Mouse (Mus musculus) lung, postnatal 0 days (tissue): ENCODE measurements around the gene Sh3pxd2a.

Source experiments
- CTCF ChIP-seq: IDR thresholded peaks from 2 replicates; pipeline ENCODE4 v1.5.1; 2016; ENCODE audit warnings: antibody characterized with exemption, mild to moderate bottlenecking
- EP300 ChIP-seq: IDR thresholded peaks from 2 replicates; pipeline ENCODE4 v1.6.1; 2016; ENCODE audit warnings: antibody characterized with exemption, mild to moderate bottlenecking, control low read depth

DNA sequence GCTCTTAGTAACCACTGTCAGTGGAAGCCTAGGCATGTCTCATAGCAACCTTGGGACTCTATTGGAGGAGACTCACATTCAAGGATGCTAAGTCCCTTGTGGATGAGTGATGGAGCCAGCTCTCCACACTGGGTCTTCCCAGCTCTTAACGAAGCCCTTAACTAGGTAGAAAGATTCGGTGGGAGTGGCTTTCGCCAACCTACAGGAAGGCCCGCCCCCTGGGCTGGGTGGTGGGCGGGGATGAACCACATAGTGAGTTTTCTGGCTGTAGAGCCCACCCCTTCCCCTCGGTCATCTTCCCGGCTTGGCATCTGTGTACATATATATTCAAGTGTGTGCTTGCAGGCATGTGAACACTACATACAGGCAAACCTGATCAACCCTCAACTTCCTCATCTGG lies 223.2 kb downstream of the Sh3pxd2a start:
- TF ChIP-seq CTCF = no peak
- no peak for TF ChIP-seq EP300
